Mouse (Mus musculus): ENCODE results near the gene Naa38. TPM values are rescaled to one million over a fixed set of nuclear protein-coding genes. Genes with fewer than 3 reads are reported as not detected.
"Not testable (repeated sequence)": the region's sequence is repeated elsewhere in the genome, so short reads cannot be mapped to it uniquely, and the experiment has no call there.

Naa38 gene
- polyA plus RNA-seq, 1 experiment from 2014 or later, result 86.1 TPM

GRCm38 (mm10) chr11:69384979-69385378 is 10.3 kb upstream of the Naa38 start:
- no peak for ATAC-seq
- 89% methylated on average over 6 of the region's 6 CpGs for WGBS
- Histone ChIP-seq H3K36me3 (ENCODE audit: control insufficient read depth, insufficient read depth) (no peaks in the 10 kb centered on the region), H3K27me3 (replicated peaks; ENCODE audit: control insufficient read depth, insufficient read depth, low read length) (no peaks in the 10 kb centered on the region), H3K27ac (ENCODE audit: low read length) (no peak overlapping the region), H3K4me2 (ENCODE audit: low read length) (no peak overlapping the region), H3K4me3 (replicated peaks; ENCODE audit: low read length) (no peak overlapping the region), H3K9ac (replicated peaks; ENCODE audit: low read depth, low read length) (no peak overlapping the region), H3K9me3 (ENCODE audit: control insufficient read depth, low read length) (no peaks in the 10 kb centered on the region), H3K4me1 (replicated peaks; ENCODE audit: control insufficient read depth, insufficient read depth, low read length) (peaks cover 10% of the 10 kb centered on the region)

DNA sequence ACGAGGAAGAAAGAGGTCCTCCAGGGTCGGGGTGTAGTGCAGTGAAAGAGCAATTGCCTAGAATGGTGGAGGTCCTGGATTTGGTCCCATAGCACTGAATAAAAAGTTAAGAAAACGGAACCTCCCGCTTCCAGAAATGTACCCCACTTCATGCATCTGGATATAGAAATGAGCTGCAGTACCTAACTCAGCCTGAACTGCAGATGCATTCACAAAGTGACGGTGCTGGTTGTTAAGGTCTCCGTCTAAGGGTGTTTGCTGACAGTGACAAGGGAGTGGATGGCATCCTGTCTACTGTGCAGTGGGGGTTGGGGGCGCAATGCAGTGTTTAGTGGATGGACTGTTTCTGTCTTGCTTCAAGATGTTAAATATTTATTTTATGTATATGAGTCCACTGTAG is 8.5 kb upstream of the Naa38 start:
- Histone ChIP-seq H3K27me3 (replicated peaks; ENCODE audit: control insufficient read depth, insufficient read depth, low read length) (no peaks in the 10 kb centered on the region), H3K36me3 (ENCODE audit: control insufficient read depth, insufficient read depth) (no peaks in the 10 kb centered on the region), H3K27ac (ENCODE audit: low read length) (no peak overlapping the region), H3K4me2 (ENCODE audit: low read length) (no peak overlapping the region), H3K4me3 (replicated peaks; ENCODE audit: low read length) (no peak overlapping the region), H3K9me3 (ENCODE audit: control insufficient read depth, low read length) (no peaks in the 10 kb centered on the region), H3K9ac (replicated peaks; ENCODE audit: low read depth, low read length) (no peak overlapping the region), H3K4me1 (replicated peaks; ENCODE audit: control insufficient read depth, insufficient read depth, low read length) (peaks cover 14% of the 10 kb centered on the region)
- ATAC-seq, result no peak
- 84% methylated on average over 7 of the region's 7 CpGs for WGBS

DNA sequence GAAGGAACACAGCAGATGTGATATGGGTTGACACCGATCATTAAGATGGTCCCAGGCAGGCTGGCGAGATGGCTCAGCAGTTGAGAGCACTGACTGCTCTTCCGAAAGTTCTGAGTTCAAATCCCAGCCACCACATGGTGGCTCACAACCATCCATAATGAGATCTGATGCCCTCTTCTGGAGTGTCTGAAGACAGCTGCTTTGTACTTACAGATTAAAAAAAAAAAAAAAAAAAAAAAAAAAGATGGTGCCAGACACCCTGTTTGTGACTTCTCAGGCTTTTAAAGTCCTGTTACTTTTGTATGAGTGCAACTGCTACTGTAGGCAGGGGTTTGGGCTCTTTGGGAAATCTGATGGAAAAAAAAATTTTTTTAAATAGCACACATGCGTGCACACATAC is 6.6 kb upstream of the Naa38 start:
- no peak for ATAC-seq
- no peaks in the 10 kb centered on the region for H3K36me3 ChIP-seq (ENCODE audit: control insufficient read depth, insufficient read depth)
- H3K9ac ChIP-seq (replicated peaks; ENCODE audit: low read depth, low read length), result no peak overlapping the region
- WGBS, result 94% methylated on average over 4 of the region's 4 CpGs
- H3K4me2 ChIP-seq (ENCODE audit: low read length), result no peak overlapping the region
- no peak overlapping the region for H3K4me3 ChIP-seq (replicated peaks; ENCODE audit: low read length)
- no peaks in the 10 kb centered on the region for H3K27me3 ChIP-seq (replicated peaks; ENCODE audit: control insufficient read depth, insufficient read depth, low read length)
- H3K9me3 ChIP-seq (ENCODE audit: control insufficient read depth, low read length), result no peaks in the 10 kb centered on the region
- peaks cover 9% of the 10 kb centered on the region; the same call in 1 of the 2 replicates for H3K4me1 ChIP-seq (replicated peaks; ENCODE audit: control insufficient read depth, insufficient read depth, low read length)
- H3K27ac ChIP-seq (ENCODE audit: low read length), result no peak overlapping the region

DNA sequence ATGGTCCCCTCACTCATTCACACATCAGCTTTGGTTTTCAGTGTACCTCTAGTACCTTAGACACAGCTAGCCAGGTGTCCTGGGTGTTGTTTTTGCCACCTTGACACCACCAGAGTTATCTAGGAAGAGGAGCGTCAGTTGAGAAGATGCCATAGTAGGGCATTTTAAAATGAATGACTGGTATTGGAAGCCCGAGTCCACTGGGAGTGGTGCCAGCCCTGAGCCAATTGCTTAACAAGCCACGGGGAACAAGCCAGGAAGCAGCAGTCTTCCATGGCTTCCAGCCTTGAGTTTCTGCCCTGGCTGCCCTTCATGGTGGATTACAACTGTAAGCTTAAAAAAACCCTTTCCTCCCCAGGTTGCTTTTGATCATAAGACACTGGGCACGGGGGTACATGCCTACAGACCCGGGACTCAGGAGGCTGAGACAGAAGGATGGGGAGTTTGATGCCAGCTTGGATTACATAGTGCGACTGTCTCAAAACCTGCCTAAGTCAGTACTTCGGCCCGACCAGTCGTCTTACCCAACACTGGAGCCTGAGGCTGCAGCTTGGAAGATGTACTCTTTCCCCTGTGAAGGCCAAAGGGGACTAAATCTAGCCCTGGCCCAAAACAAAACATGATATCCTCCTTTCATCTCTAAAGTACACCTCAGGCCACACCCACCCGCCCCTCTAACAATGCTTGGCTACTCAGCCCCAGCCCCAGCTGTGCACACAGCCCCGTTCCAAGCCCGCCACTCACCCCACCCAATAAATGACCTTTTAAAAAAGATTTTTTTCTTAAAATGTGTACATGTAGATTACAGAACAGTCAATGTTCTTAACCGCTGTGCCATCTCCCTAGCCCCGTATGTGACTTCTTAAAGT is 5.5 kb upstream of the Naa38 start:
- no peak for ATAC-seq
- Histone ChIP-seq H3K9me3 (ENCODE audit: control insufficient read depth, low read length) (no peaks in the 10 kb centered on the region), H3K9ac (replicated peaks; ENCODE audit: low read depth, low read length) (no peak overlapping the region), H3K36me3 (ENCODE audit: control insufficient read depth, insufficient read depth) (no peaks in the 10 kb centered on the region), H3K27ac (ENCODE audit: low read length) (no peak overlapping the region), H3K4me1 (replicated peaks; ENCODE audit: control insufficient read depth, insufficient read depth, low read length) (peaks cover 15% of the 10 kb centered on the region), H3K4me2 (ENCODE audit: low read length) (no peak overlapping the region), H3K27me3 (replicated peaks; ENCODE audit: control insufficient read depth, insufficient read depth, low read length) (no peaks in the 10 kb centered on the region), H3K4me3 (replicated peaks; ENCODE audit: low read length) (no peak overlapping the region)
- 54% methylated on average over 14 of the region's 14 CpGs for WGBS

DNA sequence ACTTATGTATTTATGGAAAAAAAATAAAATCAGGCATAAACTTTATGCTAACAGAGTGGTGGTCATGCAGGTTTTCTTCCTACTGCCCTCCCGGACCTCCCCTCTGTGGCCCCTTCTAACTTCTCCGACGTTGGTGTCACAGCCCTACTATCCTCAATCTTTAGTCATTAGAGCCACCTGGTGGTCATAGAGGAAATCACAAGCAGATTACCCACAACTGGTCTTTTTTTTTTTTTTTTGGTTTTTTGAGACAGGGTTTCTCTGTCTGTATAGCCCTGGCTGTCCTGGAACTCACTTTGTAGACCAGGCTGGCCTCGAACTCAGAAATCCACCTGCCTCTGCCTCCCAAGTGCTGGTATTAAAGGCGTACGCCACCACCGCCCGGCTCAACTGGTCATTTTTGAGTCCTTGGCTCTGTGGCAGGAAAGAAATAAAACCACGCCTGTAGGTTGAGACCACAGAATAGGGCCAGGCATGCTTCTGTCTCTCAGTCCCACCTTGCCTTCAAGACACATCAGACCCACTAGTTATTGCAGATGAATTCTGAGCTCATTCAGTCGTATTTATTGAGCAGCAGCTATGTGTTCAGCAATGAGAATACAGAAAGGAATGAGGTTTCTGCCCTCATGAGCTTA is 4.8 kb upstream of the Naa38 start:
- Histone ChIP-seq H3K4me1 (replicated peaks; ENCODE audit: control insufficient read depth, insufficient read depth, low read length) (peaks cover 15% of the 10 kb centered on the region), H3K4me3 (replicated peaks; ENCODE audit: low read length) (no peak overlapping the region), H3K27me3 (replicated peaks; ENCODE audit: control insufficient read depth, insufficient read depth, low read length) (no peaks in the 10 kb centered on the region), H3K27ac (ENCODE audit: low read length) (no peak overlapping the region), H3K9me3 (ENCODE audit: control insufficient read depth, low read length) (no peaks in the 10 kb centered on the region), H3K36me3 (ENCODE audit: control insufficient read depth, insufficient read depth) (no peaks in the 10 kb centered on the region), H3K4me2 (ENCODE audit: low read length) (no peak overlapping the region), H3K9ac (replicated peaks; ENCODE audit: low read depth, low read length) (no peak overlapping the region)
- peak; percentile 17; the same call in 1 of the 2 replicates for ATAC-seq
- 51% methylated on average over 10 of the region's 10 CpGs for WGBS

DNA sequence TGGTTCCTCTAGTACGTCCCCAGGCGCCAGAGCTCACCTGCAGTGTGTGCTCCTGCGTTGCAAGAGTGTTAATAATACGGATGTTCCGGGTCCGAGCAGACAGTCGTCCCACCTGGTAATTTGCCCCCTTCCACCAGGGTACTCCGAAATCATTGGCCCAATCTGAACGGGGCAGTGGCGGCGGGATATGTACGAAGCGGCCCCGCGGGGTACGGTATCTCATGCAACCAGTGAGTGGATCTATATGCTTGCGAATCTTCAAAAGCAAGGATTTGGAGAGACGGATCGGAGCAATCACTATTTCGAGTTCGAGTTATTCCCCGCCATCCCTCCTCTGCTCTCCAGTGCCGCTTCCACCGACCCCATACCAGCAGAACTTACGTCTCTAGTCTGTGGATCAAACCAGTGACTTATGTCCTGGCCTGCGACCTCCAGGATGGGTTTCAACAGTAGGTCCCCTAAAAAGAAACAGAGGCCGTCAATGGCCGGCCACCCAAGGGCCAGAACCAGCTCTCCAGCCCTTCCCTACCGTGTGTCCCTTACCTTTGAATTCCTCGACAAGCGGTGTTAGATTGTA is 608 bp upstream of the Naa38 start:
- Histone ChIP-seq H3K4me2 (ENCODE audit: low read length) (peak overlapping the region; percentile 56), H3K4me1 (replicated peaks; ENCODE audit: control insufficient read depth, insufficient read depth, low read length) (peaks cover 24% of the 10 kb centered on the region), H3K4me3 (replicated peaks; ENCODE audit: low read length) (peak overlapping the region; percentile 65), H3K9ac (replicated peaks; ENCODE audit: low read depth, low read length) (peak overlapping the region; percentile 97)
- not testable (repeated sequence) for H3K27me3 ChIP-seq (replicated peaks; ENCODE audit: control insufficient read depth, insufficient read depth, low read length); H3K36me3 ChIP-seq (ENCODE audit: control insufficient read depth, insufficient read depth); H3K9me3 ChIP-seq (ENCODE audit: control insufficient read depth, low read length); ATAC-seq; H3K27ac ChIP-seq (ENCODE audit: low read length)
- under 1% methylated on average over 31 of the region's 31 CpGs for WGBS

- Histone ChIP-seq H3K27me3 (replicated peaks; ENCODE audit: control insufficient read depth, insufficient read depth, low read length) (no peaks in the 10 kb centered on the region), H3K4me3 (replicated peaks; ENCODE audit: low read length) (peak overlapping the region; percentile 65), H3K36me3 (ENCODE audit: control insufficient read depth, insufficient read depth) (peaks cover 13% of the 10 kb centered on the region), H3K4me1 (replicated peaks; ENCODE audit: control insufficient read depth, insufficient read depth, low read length) (peaks cover 18% of the 10 kb centered on the region), H3K9me3 (ENCODE audit: control insufficient read depth, low read length) (no peaks in the 10 kb centered on the region), H3K4me2 (ENCODE audit: low read length) (peak overlapping the region; percentile 78), H3K9ac (replicated peaks; ENCODE audit: low read depth, low read length) (peak overlapping the region; percentile 97), H3K27ac (ENCODE audit: low read length) (peak overlapping the region; percentile 99)
- WGBS, result under 1% methylated on average over 48 of the region's 48 CpGs
- ATAC-seq, result peak; percentile 94
Observed at GRCm38 (mm10) chr11:69395634-69396373, 517 bp downstream of the Naa38 start.

- Histone ChIP-seq H3K27ac (ENCODE audit: low read length) (no peak overlapping the region), H3K9ac (replicated peaks; ENCODE audit: low read depth, low read length) (0 out of 2 replicates have a peak overlapping the region, but pooled peaks have one; percentile 14), H3K36me3 (ENCODE audit: control insufficient read depth, insufficient read depth) (peaks cover 23% of the 10 kb centered on the region), H3K4me3 (replicated peaks; ENCODE audit: low read length) (no peak overlapping the region), H3K9me3 (ENCODE audit: control insufficient read depth, low read length) (no peaks in the 10 kb centered on the region), H3K4me1 (replicated peaks; ENCODE audit: control insufficient read depth, insufficient read depth, low read length) (peaks cover 23% of the 10 kb centered on the region), H3K4me2 (ENCODE audit: low read length) (peak overlapping the region; percentile 78), H3K27me3 (replicated peaks; ENCODE audit: control insufficient read depth, insufficient read depth, low read length) (no peaks in the 10 kb centered on the region)
- WGBS, result 26% methylated on average over 11 of the region's 11 CpGs
- no peak for ATAC-seq
Observed at GRCm38 (mm10) chr11:69396772-69397171, 1.5 kb downstream of the Naa38 start.

All from forebrain, embryonic 16.5 days (tissue).